Mouse (Mus musculus) 3T3-L1 (cell line): Measurements from ENCODE around the gene Pigf.

ENCODE experiments used
- DNase-seq: peaks from one replicate; pipeline ENCODE4 v3.0.0-alpha.2; 2015; ENCODE audit warnings: low read depth, low spot score

Gene Pigf

GRCm38 (mm10) chr17:87036141-87037073 is 11.2 kb upstream of the Pigf start:
- DNase-seq, result peak; percentile 88

- DNase-seq, result peak; percentile 25
Measured at GRCm38 (mm10) chr17:87024491-87025242, 539 bp downstream of the Pigf start.

GRCm38 (mm10) chr17:87019692-87020091 is 5.5 kb downstream of the Pigf start:
- DNase-seq, result no peak

GRCm38 (mm10) chr17:87011301-87012019 is 13.7 kb downstream of the Pigf start:
- DNase-seq, result peak; percentile 68

- DNase-seq, result peak; percentile 39
Measured at GRCm38 (mm10) chr17:87008950-87009349, 16.3 kb downstream of the Pigf start.

- no peak for DNase-seq
Measured at GRCm38 (mm10) chr17:86997323-86997722, 27.9 kb downstream of the Pigf start.

GRCm38 (mm10) chr17:86991306-86991705 is 33.9 kb downstream of the Pigf start:
- DNase-seq, result no peak

GRCm38 (mm10) chr17:86988601-86989184 is 36.5 kb downstream of the Pigf start:
- DNase-seq, result no peak

GRCm38 (mm10) chr17:86988161-86988560 is 37.0 kb downstream of the Pigf start:
- DNase-seq, result no peak

GRCm38 (mm10) chr17:86986449-86987138 is 38.6 kb downstream of the Pigf start:
- no peak for DNase-seq

GRCm38 (mm10) chr17:86982497-86982896 is 42.7 kb downstream of the Pigf start:
- no peak for DNase-seq

- no peak for DNase-seq
Measured at GRCm38 (mm10) chr17:86981701-86982100, 43.5 kb downstream of the Pigf start.

- DNase-seq, result no peak
Measured at GRCm38 (mm10) chr17:86981205-86981604, 44.0 kb downstream of the Pigf start.

- DNase-seq, result no peak
Measured at GRCm38 (mm10) chr17:86978496-86978895, 46.7 kb downstream of the Pigf start.

- no peak for DNase-seq
Measured at GRCm38 (mm10) chr17:86976387-86976786, 48.8 kb downstream of the Pigf start.

GRCm38 (mm10) chr17:86973097-86973496 is 52.1 kb downstream of the Pigf start:
- DNase-seq, result no peak

GRCm38 (mm10) chr17:86971860-86972259 is 53.3 kb downstream of the Pigf start:
- DNase-seq, result no peak

GRCm38 (mm10) chr17:86971036-86971435 is 54.2 kb downstream of the Pigf start:
- DNase-seq, result no peak

GRCm38 (mm10) chr17:86970026-86970750 is 55.0 kb downstream of the Pigf start:
- DNase-seq, result no peak

- DNase-seq, result no peak
Measured at GRCm38 (mm10) chr17:86969582-86969981, 55.6 kb downstream of the Pigf start.
